Mouse (Mus musculus): ENCODE data around the gene Ccdc187. TPM values are rescaled to one million over a fixed set of nuclear protein-coding genes. Genes with fewer than 3 reads are reported as not detected.

Gene Ccdc187
- total and polyA plus RNA-seq, 2 experiments, result under 0.01 TPM; not detected in 1

DNA sequence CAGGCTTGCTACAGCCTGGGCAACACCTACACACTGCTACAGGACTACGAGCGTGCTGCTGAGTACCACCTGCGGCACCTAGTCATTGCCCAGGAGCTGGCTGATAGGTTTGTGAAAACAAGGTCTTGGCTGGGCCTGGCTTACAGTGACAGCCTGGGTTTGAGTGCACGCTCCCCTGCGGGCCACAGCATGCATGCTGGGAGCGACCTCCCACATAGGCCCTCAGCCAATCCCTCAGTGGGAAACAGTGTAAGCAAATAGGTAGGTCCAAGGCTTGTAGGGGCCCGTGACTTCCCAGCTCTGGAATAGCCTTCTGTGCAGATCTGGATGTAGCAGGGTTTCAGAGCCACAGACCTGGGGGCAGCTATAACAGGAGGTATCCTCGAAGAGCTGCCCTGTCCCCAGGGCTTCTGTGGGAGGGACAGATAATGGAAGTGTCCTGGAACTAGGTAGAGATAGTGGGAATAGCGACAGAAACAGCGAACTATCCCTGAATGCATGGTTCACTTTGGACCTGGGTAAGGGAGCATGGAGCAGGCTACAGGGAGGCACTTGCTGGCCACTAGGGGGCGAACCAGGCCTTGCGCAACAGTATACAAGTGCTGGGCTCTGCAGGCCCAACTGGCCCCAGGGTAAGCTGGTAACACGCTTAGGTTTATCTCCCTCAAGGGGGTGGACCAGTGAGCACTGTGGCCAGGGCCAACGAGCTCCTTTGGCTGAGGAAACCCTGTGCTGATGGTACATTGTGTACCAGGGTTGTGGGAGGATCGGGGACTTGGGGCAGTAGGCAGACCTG is 31.2 kb upstream of the Ccdc187 start:
- no peaks in the 10 kb centered on the region for H3K79me2 ChIP-seq (ENCODE audit: control insufficient read depth, insufficient read depth, low read length)
- H3K27ac ChIP-seq (replicated peaks; ENCODE audit: insufficient read depth, low read depth, low read length), result no peak overlapping the region
- no peaks in the 10 kb centered on the region for H3K27me3 ChIP-seq (ENCODE audit: control insufficient read depth, insufficient read depth, low read length)
- H3K4me1 ChIP-seq (ENCODE audit: control insufficient read depth, insufficient read depth, low read length), result no peaks in the 10 kb centered on the region
- no peak for TF ChIP-seq POLR2A (IDR thresholded peaks at IDR 0.05; ENCODE audit: extremely low read depth, insufficient read depth, low read length)
- TF ChIP-seq CTCF (IDR thresholded peaks at IDR 0.05; ENCODE audit: low read depth, low read length), result peak; percentile 98
- DNase-seq (ENCODE audit: extremely low read depth, low read depth, low spot score), result peak; percentile 67
- no peak overlapping the region for H3K4me3 ChIP-seq (ENCODE audit: insufficient read depth, low read depth, low read length)
- WGBS, result 57% methylated on average over 15 of the region's 15 CpGs
- no peak overlapping the region for H3K9ac ChIP-seq (ENCODE audit: low read depth, low read length)
- no peaks in the 10 kb centered on the region for H3K36me3 ChIP-seq (ENCODE audit: control insufficient read depth, insufficient read depth, low read length)

DNA sequence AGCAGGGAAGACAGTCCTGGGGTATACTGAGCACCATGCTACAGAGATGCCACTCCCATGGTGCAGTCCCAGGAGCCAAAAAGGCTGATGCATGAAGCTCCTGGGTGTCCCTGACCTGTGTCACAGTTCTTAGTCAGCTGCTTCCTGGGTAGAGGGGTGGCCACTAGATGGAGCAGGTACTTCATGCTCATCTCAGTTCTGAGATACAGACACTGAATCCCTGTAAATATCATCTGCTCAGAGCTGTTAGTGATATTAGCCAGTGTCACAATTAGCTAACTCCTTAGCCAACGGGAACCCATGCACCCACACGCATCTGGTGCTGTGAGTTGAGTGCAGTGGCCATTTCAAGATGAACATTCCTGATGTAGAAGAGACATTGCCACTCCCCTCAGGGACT is 30.6 kb upstream of the Ccdc187 start:
- H3K79me2 ChIP-seq (ENCODE audit: control insufficient read depth, insufficient read depth, low read length), result no peaks in the 10 kb centered on the region
- 79% methylated on average over 2 of the region's 2 CpGs for WGBS
- DNase-seq (ENCODE audit: extremely low read depth, low read depth, low spot score), result peak; percentile 39
- H3K36me3 ChIP-seq (ENCODE audit: control insufficient read depth, insufficient read depth, low read length), result no peaks in the 10 kb centered on the region
- no peaks in the 10 kb centered on the region for H3K4me1 ChIP-seq (ENCODE audit: control insufficient read depth, insufficient read depth, low read length)
- TF ChIP-seq POLR2A (IDR thresholded peaks at IDR 0.05; ENCODE audit: extremely low read depth, insufficient read depth, low read length) (no peak), CTCF (IDR thresholded peaks at IDR 0.05; ENCODE audit: low read depth, low read length) (no peak; the same call in 1 of the 2 replicates)
- H3K27ac ChIP-seq (replicated peaks; ENCODE audit: insufficient read depth, low read depth, low read length), result no peak overlapping the region
- no peak overlapping the region for H3K4me3 ChIP-seq (ENCODE audit: insufficient read depth, low read depth, low read length)
- H3K27me3 ChIP-seq (ENCODE audit: control insufficient read depth, insufficient read depth, low read length), result no peaks in the 10 kb centered on the region
- no peak overlapping the region for H3K9ac ChIP-seq (ENCODE audit: low read depth, low read length)

DNA sequence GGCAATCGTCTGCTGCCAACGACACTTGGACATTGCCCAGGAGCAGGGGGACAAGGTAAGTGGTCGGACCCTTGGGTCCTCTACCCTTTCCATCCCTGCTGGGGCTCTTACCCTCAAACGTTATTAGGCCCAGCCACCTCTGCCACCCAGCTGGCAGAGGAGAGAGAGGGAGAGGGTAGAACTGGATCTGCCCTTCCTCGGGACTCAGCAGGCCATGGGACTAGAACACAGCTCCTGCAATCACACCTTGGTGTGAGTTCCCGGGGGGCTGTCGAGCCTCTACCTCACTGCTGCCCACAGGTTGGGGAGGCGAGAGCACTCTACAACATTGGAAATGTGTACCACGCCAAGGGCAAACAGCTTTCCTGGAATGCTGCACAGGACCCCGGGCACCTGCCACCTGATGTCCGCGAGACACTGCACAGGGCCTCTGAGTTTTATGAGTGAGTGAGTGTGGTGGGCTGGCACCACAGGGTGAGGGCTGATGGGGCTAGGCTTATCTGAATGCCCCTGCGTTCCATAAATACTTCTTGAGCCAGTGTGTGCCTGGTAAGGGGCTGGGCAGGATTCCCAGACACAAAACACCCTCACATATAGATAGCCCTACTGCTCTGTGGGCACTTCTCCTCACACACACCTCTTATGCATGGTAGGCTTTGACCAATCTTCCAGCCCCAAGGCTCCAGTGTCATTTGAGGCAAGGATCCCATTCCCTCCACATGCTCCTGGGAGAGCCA is 29.4 kb upstream of the Ccdc187 start:
- no peak for DNase-seq (ENCODE audit: extremely low read depth, low read depth, low spot score)
- no peaks in the 10 kb centered on the region for H3K4me1 ChIP-seq (ENCODE audit: control insufficient read depth, insufficient read depth, low read length)
- H3K27ac ChIP-seq (replicated peaks; ENCODE audit: insufficient read depth, low read depth, low read length), result no peak overlapping the region
- H3K9ac ChIP-seq (ENCODE audit: low read depth, low read length), result no peak overlapping the region
- no peak overlapping the region for H3K4me3 ChIP-seq (ENCODE audit: insufficient read depth, low read depth, low read length)
- WGBS, result 86% methylated on average over 13 of the region's 13 CpGs
- no peaks in the 10 kb centered on the region for H3K79me2 ChIP-seq (ENCODE audit: control insufficient read depth, insufficient read depth, low read length)
- no peaks in the 10 kb centered on the region for H3K27me3 ChIP-seq (ENCODE audit: control insufficient read depth, insufficient read depth, low read length)
- TF ChIP-seq CTCF (IDR thresholded peaks at IDR 0.05; ENCODE audit: low read depth, low read length) (no peak), POLR2A (IDR thresholded peaks at IDR 0.05; ENCODE audit: extremely low read depth, insufficient read depth, low read length) (no peak)
- no peaks in the 10 kb centered on the region for H3K36me3 ChIP-seq (ENCODE audit: control insufficient read depth, insufficient read depth, low read length)

DNA sequence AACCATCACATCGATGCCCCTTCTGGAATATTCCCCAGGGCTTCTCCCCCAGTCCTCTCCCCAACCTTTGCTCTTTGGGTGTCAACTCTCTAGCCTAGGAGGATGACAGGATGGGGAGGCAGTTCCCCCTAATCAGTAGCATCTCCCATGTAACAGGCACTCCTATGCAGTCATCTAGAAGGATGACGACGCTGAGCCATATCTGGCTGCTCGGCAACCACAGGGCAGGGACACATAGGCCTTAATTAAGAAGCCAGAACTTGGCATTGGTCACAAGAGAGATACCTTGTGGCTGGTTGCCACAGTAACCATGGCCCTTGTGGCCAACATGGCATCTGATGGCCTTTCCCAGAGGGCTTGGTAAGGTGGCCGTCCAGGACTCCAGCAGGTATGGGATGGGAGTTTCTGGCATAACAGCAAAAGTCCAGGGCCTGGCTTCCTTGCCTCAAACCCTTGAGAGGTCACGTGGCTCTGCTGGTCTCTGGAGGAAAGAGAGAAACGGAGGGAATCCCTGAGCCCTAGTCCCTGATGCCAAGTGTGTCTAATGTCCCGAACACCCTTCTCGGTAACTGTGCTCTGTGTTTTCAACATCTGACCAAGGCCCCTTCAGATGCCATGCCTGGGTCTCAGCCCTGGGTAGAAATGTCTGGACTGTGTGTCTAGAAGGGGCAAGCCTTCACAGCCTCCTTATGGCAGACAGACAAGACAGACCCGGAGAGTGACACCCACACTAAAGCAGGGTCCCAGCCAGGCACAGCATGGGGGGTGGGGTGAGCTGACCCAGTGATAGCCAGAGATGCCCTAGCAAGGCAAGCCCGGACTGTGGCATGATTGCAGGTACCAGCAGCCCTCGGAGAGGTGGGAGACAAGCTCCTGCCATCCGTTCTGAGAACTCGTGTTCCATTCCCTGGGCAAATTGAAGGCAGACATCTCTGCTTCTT is 26.2 kb upstream of the Ccdc187 start:
- no peaks in the 10 kb centered on the region for H3K4me1 ChIP-seq (ENCODE audit: control insufficient read depth, insufficient read depth, low read length)
- H3K27ac ChIP-seq (replicated peaks; ENCODE audit: insufficient read depth, low read depth, low read length), result no peak overlapping the region
- DNase-seq (ENCODE audit: extremely low read depth, low read depth, low spot score), result no peak
- TF ChIP-seq CTCF (IDR thresholded peaks at IDR 0.05; ENCODE audit: low read depth, low read length) (no peak), POLR2A (IDR thresholded peaks at IDR 0.05; ENCODE audit: extremely low read depth, insufficient read depth, low read length) (no peak)
- H3K79me2 ChIP-seq (ENCODE audit: control insufficient read depth, insufficient read depth, low read length), result no peaks in the 10 kb centered on the region
- no peak overlapping the region for H3K4me3 ChIP-seq (ENCODE audit: insufficient read depth, low read depth, low read length)
- H3K36me3 ChIP-seq (ENCODE audit: control insufficient read depth, insufficient read depth, low read length), result no peaks in the 10 kb centered on the region
- no peak overlapping the region for H3K9ac ChIP-seq (ENCODE audit: low read depth, low read length)
- WGBS, result 82% methylated on average over 14 of the region's 14 CpGs
- no peaks in the 10 kb centered on the region for H3K27me3 ChIP-seq (ENCODE audit: control insufficient read depth, insufficient read depth, low read length)

DNA sequence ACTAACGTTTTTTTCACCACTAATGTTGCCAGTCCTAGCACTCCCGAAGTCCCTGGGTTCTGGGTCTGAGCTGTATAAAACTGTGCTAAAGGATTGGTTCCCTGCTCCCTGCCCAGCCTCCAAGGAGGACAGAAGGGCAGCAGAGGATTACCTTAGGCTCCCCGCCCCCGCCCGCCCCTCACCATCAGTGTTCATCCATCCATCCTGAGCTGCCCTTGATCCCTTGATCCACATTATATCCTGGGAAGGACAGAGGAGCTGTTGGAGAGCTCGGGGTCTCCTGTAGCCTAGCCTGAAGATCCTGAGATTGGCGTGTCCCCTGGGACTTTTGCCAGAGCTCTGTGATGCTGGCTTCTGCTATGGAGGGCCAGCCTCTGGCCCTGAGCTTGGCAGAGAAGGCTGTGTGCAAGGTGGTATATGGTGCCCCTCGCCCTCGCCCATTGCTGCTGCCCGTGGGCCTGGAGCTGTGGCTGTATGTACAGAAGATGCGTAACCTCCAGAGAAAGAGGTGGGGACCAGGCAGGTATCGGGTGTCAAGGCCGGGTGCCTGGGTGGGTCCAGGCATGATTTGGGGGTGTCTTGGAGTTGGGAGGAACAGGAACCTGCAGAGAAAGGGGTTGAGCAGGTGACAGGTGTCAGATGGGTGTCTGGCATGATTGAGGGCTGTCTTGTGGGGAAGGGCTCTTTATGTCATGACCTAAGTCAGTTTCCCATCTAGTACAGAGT is 25.3 kb upstream of the Ccdc187 start:
- H3K27ac ChIP-seq (replicated peaks; ENCODE audit: insufficient read depth, low read depth, low read length), result no peak overlapping the region
- H3K36me3 ChIP-seq (ENCODE audit: control insufficient read depth, insufficient read depth, low read length), result no peaks in the 10 kb centered on the region
- no peak for DNase-seq (ENCODE audit: extremely low read depth, low read depth, low spot score)
- H3K9ac ChIP-seq (ENCODE audit: low read depth, low read length), result no peak overlapping the region
- no peaks in the 10 kb centered on the region for H3K4me1 ChIP-seq (ENCODE audit: control insufficient read depth, insufficient read depth, low read length)
- no peaks in the 10 kb centered on the region for H3K79me2 ChIP-seq (ENCODE audit: control insufficient read depth, insufficient read depth, low read length)
- no peak overlapping the region for H3K4me3 ChIP-seq (ENCODE audit: insufficient read depth, low read depth, low read length)
- 87% methylated on average over 13 of the region's 13 CpGs for WGBS
- no peaks in the 10 kb centered on the region for H3K27me3 ChIP-seq (ENCODE audit: control insufficient read depth, insufficient read depth, low read length)
- no peak for TF ChIP-seq CTCF (IDR thresholded peaks at IDR 0.05; ENCODE audit: low read depth, low read length)
